Mouse (Mus musculus): ENCODE measurements around the gene Isy1. TPM values are rescaled to one million over a fixed set of nuclear protein-coding genes. Genes with fewer than 3 reads are reported as not detected.

Isy1 gene
- polyA plus RNA-seq, 2 experiments: 41.8 to 51.5 TPM

GRCm38 (mm10) chr6:87841635-87842034 is 3.0 kb upstream of the Isy1 start:
- peaks cover 41% of the 10 kb centered on the region for H3K36me3 ChIP-seq (ENCODE audit: control insufficient read depth, insufficient read depth, low read length)
- H3K9me3 ChIP-seq (ENCODE audit: control insufficient read depth, low read length): no peaks in the 10 kb centered on the region
- TF ChIP-seq POLR2A (IDR thresholded peaks at IDR 0.05; ENCODE audit: borderline replicate concordance, extremely low read depth, insufficient read depth, insufficient read length): no peak
- no peak overlapping the region for H3K9ac ChIP-seq (ENCODE audit: low read depth, low read length, severe bottlenecking)
- peaks cover 10% of the 10 kb centered on the region for H3K4me1 ChIP-seq (ENCODE audit: control insufficient read depth, insufficient read depth, low read length)
- H3K4me3 ChIP-seq (replicated peaks; ENCODE audit: low read length): no peak overlapping the region
- no peak for ATAC-seq (ENCODE audit: low FRiP score, low read depth)
- no peak overlapping the region for H3K4me2 ChIP-seq (replicated peaks; ENCODE audit: low read depth, low read length, severe bottlenecking)
- 77% methylated on average over 8 of the region's 8 CpGs for WGBS
- no peaks in the 10 kb centered on the region for H3K27me3 ChIP-seq (ENCODE audit: control insufficient read depth, insufficient read depth, low read length)
- no peak overlapping the region for H3K27ac ChIP-seq (replicated peaks; ENCODE audit: low read depth, low read length)
- no peak for DNase-seq (ENCODE audit: low spot score)

DNA sequence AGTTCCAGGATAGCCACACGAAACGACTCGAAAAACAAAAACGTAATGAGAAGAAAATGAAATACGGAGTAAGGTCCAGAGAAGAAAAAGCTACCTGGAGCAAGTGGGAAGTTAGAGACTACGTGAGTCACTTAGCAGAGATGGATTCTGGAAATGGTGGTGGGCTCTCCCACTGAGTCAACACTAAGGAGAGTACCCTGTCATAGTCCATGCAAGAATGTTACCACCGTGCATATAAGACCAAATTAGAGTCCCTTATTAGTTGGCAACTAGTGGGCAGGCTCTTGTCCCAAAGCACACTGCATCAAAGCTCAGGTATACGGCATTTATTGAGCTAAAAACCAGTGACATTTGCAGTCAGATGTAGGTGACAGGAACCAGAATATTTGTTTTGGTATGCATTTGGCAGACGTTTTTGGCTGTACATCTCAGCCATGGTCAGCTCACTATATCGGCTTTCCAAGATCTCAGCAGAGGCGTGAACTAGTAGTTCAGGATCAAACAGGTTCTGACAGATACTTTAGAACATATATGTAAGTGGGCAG is 1.3 kb upstream of the Isy1 start:
- Histone ChIP-seq H3K4me2 (replicated peaks; ENCODE audit: low read depth, low read length, severe bottlenecking) (no peak overlapping the region), H3K4me3 (replicated peaks; ENCODE audit: low read length) (0 out of 2 replicates have a peak overlapping the region, but pooled peaks have one; percentile 67)
- WGBS: 57% methylated on average over 11 of the region's 11 CpGs

DNA sequence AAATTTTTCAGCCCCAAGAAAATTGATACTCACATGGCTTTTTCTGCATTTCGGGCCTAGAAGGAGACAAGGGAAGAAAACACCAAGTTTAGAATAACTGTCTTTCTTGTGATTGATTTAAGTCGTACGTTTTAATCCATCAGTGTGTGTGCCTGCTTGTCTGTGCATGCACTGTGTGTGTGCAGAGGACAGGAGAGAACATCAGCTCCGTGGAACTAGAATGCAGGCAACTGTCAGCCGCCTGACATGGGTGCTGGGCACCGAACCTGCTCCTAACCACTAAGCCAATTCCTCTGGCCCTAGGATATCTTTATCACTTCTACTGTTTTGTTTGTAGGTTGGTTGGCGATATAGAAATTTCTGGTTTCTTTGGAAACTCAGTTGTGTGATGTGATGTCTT is 2.9 kb downstream of the Isy1 start, which contains the start of gene Gm45140:
TSS of gene Gm45140 (minus strand) at position 101 of the 400 bp plus-strand sequence.
- H3K9ac ChIP-seq (ENCODE audit: low read depth, low read length, severe bottlenecking): no peak within 1 kb of the TSS
- no peak within 1 kb of the TSS for H3K27ac ChIP-seq (replicated peaks; ENCODE audit: low read depth, low read length)
- no peak for DNase-seq (ENCODE audit: low spot score)
- 0 out of 2 replicates have a peak, but pooled peaks cover 4% of the 10 kb centered on the region for H3K4me1 ChIP-seq (ENCODE audit: control insufficient read depth, insufficient read depth, low read length)
- H3K4me3 ChIP-seq (replicated peaks; ENCODE audit: low read length): no peak within 1 kb of the TSS
- 95% methylated on average over 7 of the region's 7 CpGs for WGBS
- H3K9me3 ChIP-seq (ENCODE audit: control insufficient read depth, low read length): no peaks in the 10 kb centered on the region
- H3K36me3 ChIP-seq (ENCODE audit: control insufficient read depth, insufficient read depth, low read length): peaks cover 43% of the 10 kb centered on the region
- no peaks in the 10 kb centered on the region for H3K27me3 ChIP-seq (ENCODE audit: control insufficient read depth, insufficient read depth, low read length)
- TF ChIP-seq POLR2A (IDR thresholded peaks at IDR 0.05; ENCODE audit: borderline replicate concordance, extremely low read depth, insufficient read depth, insufficient read length): no peak
- no peak within 1 kb of the TSS for H3K4me2 ChIP-seq (replicated peaks; ENCODE audit: low read depth, low read length, severe bottlenecking)
- ATAC-seq (ENCODE audit: low FRiP score, low read depth): no peak

More for the DNA sequence above, 1.3 kb upstream of the Isy1 start:
- H3K27me3 ChIP-seq (ENCODE audit: control insufficient read depth, insufficient read depth, low read length): no peaks in the 10 kb centered on the region
- 0 out of 2 replicates have a peak, but pooled peaks cover 4% of the 10 kb centered on the region for H3K4me1 ChIP-seq (ENCODE audit: control insufficient read depth, insufficient read depth, low read length)
- H3K9me3 ChIP-seq (ENCODE audit: control insufficient read depth, low read length): no peaks in the 10 kb centered on the region
- H3K9ac ChIP-seq (ENCODE audit: low read depth, low read length, severe bottlenecking): no peak overlapping the region
- no peak overlapping the region for H3K27ac ChIP-seq (replicated peaks; ENCODE audit: low read depth, low read length)
- ATAC-seq (ENCODE audit: low FRiP score, low read depth): no peak
- no peak for TF ChIP-seq POLR2A (IDR thresholded peaks at IDR 0.05; ENCODE audit: borderline replicate concordance, extremely low read depth, insufficient read depth, insufficient read length)
- peaks cover 44% of the 10 kb centered on the region for H3K36me3 ChIP-seq (ENCODE audit: control insufficient read depth, insufficient read depth, low read length)
- DNase-seq (ENCODE audit: low spot score): no peak

DNA sequence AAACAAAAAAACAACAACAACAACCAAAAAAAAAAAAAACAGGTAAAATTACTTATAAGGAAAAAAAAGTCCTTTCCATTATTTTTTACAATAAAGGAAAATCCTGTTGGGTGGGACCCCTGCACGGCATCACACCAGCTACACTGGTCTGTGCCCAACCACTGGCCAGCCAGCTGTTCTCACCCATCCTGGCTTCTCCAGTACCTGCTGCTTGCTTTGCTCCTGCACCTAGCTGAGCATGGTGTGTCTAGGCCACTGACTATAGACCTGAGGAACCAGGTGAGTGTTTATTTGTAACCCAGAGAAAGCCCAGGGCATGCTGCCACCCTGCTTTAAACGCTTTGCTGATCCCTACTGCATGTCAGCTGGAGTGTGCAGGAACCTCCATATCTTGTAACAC is 18.2 kb downstream of the Isy1 start:
- Histone ChIP-seq H3K36me3 (ENCODE audit: control insufficient read depth, insufficient read depth, low read length) (peaks cover 91% of the 10 kb centered on the region), H3K4me1 (ENCODE audit: control insufficient read depth, insufficient read depth, low read length) (no peaks in the 10 kb centered on the region), H3K9ac (ENCODE audit: low read depth, low read length, severe bottlenecking) (no peak overlapping the region), H3K27ac (replicated peaks; ENCODE audit: low read depth, low read length) (no peak overlapping the region), H3K9me3 (ENCODE audit: control insufficient read depth, low read length) (no peaks in the 10 kb centered on the region), H3K27me3 (ENCODE audit: control insufficient read depth, insufficient read depth, low read length) (no peaks in the 10 kb centered on the region), H3K4me2 (replicated peaks; ENCODE audit: low read depth, low read length, severe bottlenecking) (no peak overlapping the region), H3K4me3 (replicated peaks; ENCODE audit: low read length) (no peak overlapping the region)
- ATAC-seq (ENCODE audit: low FRiP score, low read depth) (no peak), DNase-seq (ENCODE audit: low spot score) (no peak)
- no peak for TF ChIP-seq POLR2A (IDR thresholded peaks at IDR 0.05; ENCODE audit: borderline replicate concordance, extremely low read depth, insufficient read depth, insufficient read length)
- 95% methylated on average over 2 of the region's 2 CpGs for WGBS

GRCm38 (mm10) chr6:87814486-87814885 is 24.1 kb downstream of the Isy1 start:
- no peaks in the 10 kb centered on the region for H3K9me3 ChIP-seq (ENCODE audit: control insufficient read depth, low read length)
- H3K4me2 ChIP-seq (replicated peaks; ENCODE audit: low read depth, low read length, severe bottlenecking): no peak overlapping the region
- H3K27me3 ChIP-seq (ENCODE audit: control insufficient read depth, insufficient read depth, low read length): no peaks in the 10 kb centered on the region
- H3K9ac ChIP-seq (ENCODE audit: low read depth, low read length, severe bottlenecking): no peak overlapping the region
- peaks cover 10% of the 10 kb centered on the region for H3K4me1 ChIP-seq (ENCODE audit: control insufficient read depth, insufficient read depth, low read length)
- 91% methylated on average over 5 of the region's 5 CpGs for WGBS
- TF ChIP-seq POLR2A (IDR thresholded peaks at IDR 0.05; ENCODE audit: borderline replicate concordance, extremely low read depth, insufficient read depth, insufficient read length): no peak
- DNase-seq (ENCODE audit: low spot score) (no peak), ATAC-seq (ENCODE audit: low FRiP score, low read depth) (no peak)
- H3K4me3 ChIP-seq (replicated peaks; ENCODE audit: low read length): no peak overlapping the region
- no peak overlapping the region for H3K27ac ChIP-seq (replicated peaks; ENCODE audit: low read depth, low read length)
- H3K36me3 ChIP-seq (ENCODE audit: control insufficient read depth, insufficient read depth, low read length): peaks cover 50% of the 10 kb centered on the region

Data from limb, embryonic 14.5 days (tissue).